Comparison of ENCODE assay signal across 10 mouse cellular contexts in genomic region chr1:133183141-133183925, GRCm38 (mm10). TPM values are rescaled to one million over a fixed set of nuclear protein-coding genes. Genes with fewer than 3 reads are reported as not detected.
DNase-seq lines count a peak whose midpoint lies in the region; ATAC-seq lines count a peak whose summit lies in the region.
"Had no signal": no experiment of that assay in that cellular context is flagged by ENCODE, and none has a peak within 500 bp of the region (broad histone marks: within the 10 kb centered on the region; RNA-seq: fewer than 3 reads in every experiment).

No protein-coding gene starts in this region.

- H3K4me1 ChIP-seq in kidney, embryonic 16.5 days (ENCODE audit: insufficient read depth, low read length): peaks cover 25% of the 10 kb centered on the region
- peaks cover 28% of the 10 kb centered on the region; the same call in 1 of the 2 replicates for H3K4me1 ChIP-seq in embryonic facial prominence, embryonic 12.5 days
- H3K4me1 ChIP-seq in hindbrain, embryonic 16.5 days (ENCODE audit: control insufficient read depth, insufficient read depth, low read depth, low read length): peaks cover 22% of the 10 kb centered on the region
- peaks cover 46% of the 10 kb centered on the region for H3K4me1 ChIP-seq in neural tube, embryonic 12.5 days

- no peak overlapping the region for H3K27ac ChIP-seq in kidney, embryonic 16.5 days (ENCODE audit: low read length)
- 0 out of 2 replicates have a peak overlapping the region, but pooled peaks have one; percentile 42 for H3K27ac ChIP-seq in embryonic facial prominence, embryonic 12.5 days
- peak overlapping the region; percentile 91 for H3K27ac ChIP-seq in hindbrain, embryonic 16.5 days (ENCODE audit: low read depth, low read length)
- peak overlapping the region; percentile 96 for H3K27ac ChIP-seq in neural tube, embryonic 12.5 days
- H3K27ac ChIP-seq: liver, embryonic 14.5 days had no signal

- H3K9ac ChIP-seq in kidney, embryonic 16.5 days (replicated peaks; ENCODE audit: low read length): no peak overlapping the region
- no peak overlapping the region for H3K9ac ChIP-seq in embryonic facial prominence, embryonic 12.5 days
- peak overlapping the region; percentile 67 for H3K9ac ChIP-seq in hindbrain, embryonic 16.5 days (ENCODE audit: low read depth, low read length)
- peak overlapping the region; percentile 78 for H3K9ac ChIP-seq in neural tube, embryonic 12.5 days
- H3K9ac ChIP-seq: liver, embryonic 14.5 days had no signal

- WGBS in kidney, embryonic 16.5 days: 30% methylated on average over 16 of the region's 16 CpGs
- 26% methylated on average over 16 of the region's 16 CpGs for WGBS in embryonic facial prominence, embryonic 12.5 days
- 9% methylated on average over 16 of the region's 16 CpGs for WGBS in hindbrain, embryonic 16.5 days
- WGBS in neural tube, embryonic 12.5 days: 7% methylated on average over 16 of the region's 16 CpGs

- H3K4me3 ChIP-seq in kidney, embryonic 16.5 days (ENCODE audit: low read length): no peak overlapping the region; the same call in 1 of the 2 replicates
- peak overlapping the region; percentile 41; the same call in 1 of the 2 replicates for H3K4me3 ChIP-seq in embryonic facial prominence, embryonic 12.5 days
- peak overlapping the region; percentile 74 for H3K4me3 ChIP-seq in hindbrain, embryonic 16.5 days (ENCODE audit: low read length)
- peak overlapping the region; percentile 58 for H3K4me3 ChIP-seq in neural tube, embryonic 12.5 days

- 0 out of 2 replicates have a peak, but pooled peaks have one; percentile 7 for ATAC-seq in kidney, embryonic 16.5 days (ENCODE audit: low FRiP score, low TSS enrichment)
- ATAC-seq in embryonic facial prominence, embryonic 12.5 days (ENCODE audit: insufficient number of reproducible peaks, insufficient read depth, low FRiP score, low TSS enrichment): no peak
- ATAC-seq in hindbrain, embryonic 16.5 days: no peak
- peak; percentile 45; the same call in 1 of the 2 replicates for ATAC-seq in neural tube, embryonic 12.5 days (ENCODE audit: low FRiP score, low read depth)

- no peaks in the 10 kb centered on the region for H3K36me3 ChIP-seq in kidney, embryonic 16.5 days (ENCODE audit: insufficient read depth, low read length)
- H3K36me3 ChIP-seq in embryonic facial prominence, embryonic 12.5 days: no peaks in the 10 kb centered on the region
- H3K36me3 ChIP-seq in hindbrain, embryonic 16.5 days (ENCODE audit: control insufficient read depth, insufficient read depth, low read length): no peaks in the 10 kb centered on the region
- no peaks in the 10 kb centered on the region for H3K36me3 ChIP-seq in neural tube, embryonic 12.5 days

- peaks cover 21% of the 10 kb centered on the region for H3K27me3 ChIP-seq in kidney, embryonic 16.5 days (ENCODE audit: insufficient read depth, low read length)
- H3K27me3 ChIP-seq in embryonic facial prominence, embryonic 12.5 days: peaks cover 30% of the 10 kb centered on the region
- H3K27me3 ChIP-seq in hindbrain, embryonic 16.5 days (replicated peaks; ENCODE audit: control insufficient read depth, insufficient read depth, low read length): no peaks in the 10 kb centered on the region
- H3K27me3 ChIP-seq in neural tube, embryonic 12.5 days (replicated peaks): no peaks in the 10 kb centered on the region

- no peak for DNase-seq in kidney, adult 8-10 months
- DNase-seq in urinary bladder, postnatal 25 days (ENCODE audit: low spot score): no peak
- DNase-seq in gastrocnemius, postnatal 25 days: no peak
- DNase-seq in lung, postnatal 10 days: no peak
- DNase-seq: thymus, postnatal 4 days had no signal

- peak overlapping the region; percentile 72 for H3K4me2 ChIP-seq in kidney, embryonic 16.5 days (replicated peaks; ENCODE audit: low read depth, low read length)
- H3K4me2 ChIP-seq in embryonic facial prominence, embryonic 12.5 days (replicated peaks): peak overlapping the region; percentile 69
- peak overlapping the region; percentile 82 for H3K4me2 ChIP-seq in hindbrain, embryonic 16.5 days (ENCODE audit: low read length)
- peak overlapping the region; percentile 75 for H3K4me2 ChIP-seq in neural tube, embryonic 12.5 days (replicated peaks)

- H3K9me3 ChIP-seq in kidney, embryonic 16.5 days (ENCODE audit: low read length): no peaks in the 10 kb centered on the region
- H3K9me3 ChIP-seq in embryonic facial prominence, embryonic 12.5 days: no peaks in the 10 kb centered on the region
- H3K9me3 ChIP-seq in hindbrain, embryonic 16.5 days (ENCODE audit: control insufficient read depth, low read length): no peaks in the 10 kb centered on the region
- H3K9me3 ChIP-seq in neural tube, embryonic 12.5 days: no peaks in the 10 kb centered on the region

RNA-seq across cellular contexts. Expression of gene Plekha6, which starts 19.3 kb away (rescaled TPM):
- 8.5 and 9.7 TPM in 2 replicates for polyA plus RNA-seq in kidney, embryonic 16.5 days (2015; fragmentation: Nextera tagmentation; extraction: Ambion mirVana)
- 4.6 and 5.2 TPM in 2 replicates for polyA plus RNA-seq in embryonic facial prominence, embryonic 12.5 days (2016; fragmentation: Nextera tagmentation; extraction: Ambion mirVana)
- 15.0 TPM in 2 replicates for polyA plus RNA-seq in hindbrain, embryonic 16.5 days (2015; fragmentation: Nextera tagmentation; extraction: Ambion mirVana)
- polyA plus RNA-seq in neural tube, embryonic 12.5 days (2016; fragmentation: Nextera tagmentation; extraction: Ambion mirVana): 28.4 and 29.4 TPM in 2 replicates
- 10 to 100 TPM; 12.7 to 14.4 TPM for total RNA-seq in gastrocnemius, postnatal 25 days (2021)

RNA-seq across cellular contexts. Expression of gene Ppp1r15b, which starts 52.4 kb away (rescaled TPM):
- polyA plus RNA-seq in kidney, embryonic 16.5 days (2015; fragmentation: Nextera tagmentation; extraction: Ambion mirVana): 45.7 and 47.7 TPM in 2 replicates
- 40.4 and 45.0 TPM in 2 replicates for polyA plus RNA-seq in embryonic facial prominence, embryonic 12.5 days (2016; fragmentation: Nextera tagmentation; extraction: Ambion mirVana)
- polyA plus RNA-seq in hindbrain, embryonic 16.5 days (2015; fragmentation: Nextera tagmentation; extraction: Ambion mirVana): 22.2 and 29.1 TPM in 2 replicates
- polyA plus RNA-seq in neural tube, embryonic 12.5 days (2016; fragmentation: Nextera tagmentation; extraction: Ambion mirVana): 43.3 and 45.8 TPM in 2 replicates
- total RNA-seq in gastrocnemius, postnatal 25 days (2021): 10 to 100 TPM; 14.5 to 17.3 TPM

Comparison
In these comparisons a context has a peak if more than half of its experiments do, and no peak if none do; other contexts are left out.
1. ATAC-seq: peak in kidney, embryonic 16.5 days (single experiment) and neural tube, embryonic 12.5 days (single experiment); none in embryonic facial prominence, embryonic 12.5 days (single experiment) and hindbrain, embryonic 16.5 days (single experiment).
2. H3K9ac ChIP-seq: peak in hindbrain, embryonic 16.5 days (single experiment) and neural tube, embryonic 12.5 days (single experiment); none in kidney, embryonic 16.5 days (single experiment) and embryonic facial prominence, embryonic 12.5 days (single experiment).
3. Peak in every context shown above with its lines, with median percentiles within 50 percentile points of each other: H3K4me2 ChIP-seq.